Mouse (Mus musculus) bone marrow macrophage, adult 2 months (primary cell): ENCODE data around the gene Olfr1281.
"Not testable (repeated sequence)": the region's sequence is repeated elsewhere in the genome, so short reads cannot be mapped to it uniquely, and the experiment has no call there.

Experiments
- CTCF ChIP-seq: IDR thresholded peaks from 2 replicates; pipeline ENCODE4 v1.5.1; 2012; ENCODE audit warnings: low read depth, mild to moderate bottlenecking, low read length, moderate library complexity
- POLR2A ChIP-seq: IDR thresholded peaks from 2 replicates; pipeline ENCODE4 v1.6.1; 2012; ENCODE audit warnings: mild to moderate bottlenecking, low read depth, low read length, borderline replicate concordance

DNA sequence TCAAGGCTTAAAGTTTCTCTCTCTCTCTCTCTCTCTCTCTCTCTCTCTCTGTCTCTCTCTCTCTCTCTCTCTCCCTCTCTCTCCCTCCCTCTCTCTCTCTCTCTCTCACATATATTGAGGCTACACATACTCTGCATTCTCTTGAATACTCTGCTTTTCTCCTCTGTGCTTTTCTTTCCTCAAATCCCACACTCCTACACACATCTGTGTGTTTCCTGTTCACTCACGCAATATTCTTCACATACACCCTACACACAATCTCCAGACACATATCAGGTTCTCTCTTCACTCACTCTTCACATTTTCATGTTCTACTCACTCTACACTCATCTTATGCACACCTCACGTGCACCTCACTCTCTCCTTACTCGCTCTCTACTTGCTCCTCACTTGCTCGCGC, 7.4 kb downstream of the Olfr1281 start:
- TF ChIP-seq POLR2A, CTCF: not testable (repeated sequence)
